Mouse (Mus musculus): ENCODE data around the gene Ntn5. TPM values are rescaled to one million over a fixed set of nuclear protein-coding genes. Genes with fewer than 3 reads are reported as not detected.

Ntn5 gene
- total RNA-seq, 1 experiment: 0.54 TPM

DNA sequence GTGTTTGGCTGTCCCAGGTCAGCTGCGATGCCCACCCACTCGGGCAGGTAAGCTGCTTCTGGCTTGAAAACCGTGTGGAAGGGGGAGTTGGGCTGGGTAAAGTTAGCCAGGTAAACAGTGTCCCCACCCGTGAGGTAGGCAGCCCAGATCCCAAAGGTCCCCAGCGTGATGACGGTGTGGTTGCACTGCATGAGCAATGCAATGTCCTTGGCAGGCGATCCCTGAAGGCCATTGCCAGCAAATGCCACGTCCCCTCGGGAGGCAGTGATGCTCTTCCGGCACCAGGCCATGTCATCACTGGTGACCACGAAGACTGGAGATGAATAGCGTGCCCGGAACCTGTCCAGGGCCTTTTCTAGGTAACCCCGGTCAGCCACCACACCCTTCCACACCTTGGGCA is 5.3 kb upstream of the Ntn5 start:
- Histone ChIP-seq H3K27ac (ENCODE audit: insufficient read depth, low read depth, low read length, poor library complexity, severe bottlenecking) (no peak overlapping the region), H3K9me3 (ENCODE audit: control insufficient read depth, insufficient read depth, low read depth, low read length) (no peaks in the 10 kb centered on the region), H3K4me1 (ENCODE audit: control insufficient read depth in 2 of 2, insufficient read depth in 2 of 2, low read length in 2 of 2, poor library complexity in 1 of 2) (peaks cover 0 to 9% of the 10 kb centered on the region in 2 experiments; a peak in 1 of 4 replicates), H3K4me3 (ENCODE audit: insufficient read depth in 1 of 2, low read depth in 1 of 2, low read length in 2 of 2, poor library complexity in 1 of 2, severe bottlenecking in 1 of 2) (no peak overlapping the region), H3K9ac (ENCODE audit: insufficient read depth, low read depth, low read length, poor library complexity, severe bottlenecking) (no peak overlapping the region), H3K36me3 (ENCODE audit: control insufficient read depth, insufficient read depth, low read length, poor library complexity, severe bottlenecking) (peaks cover 3% of the 10 kb centered on the region; the same call in 1 of the 2 replicates)
- in situ Hi-C loops (cut with MboI; ENCODE audit: low sequenced_read_pairs in 2 of 2, unreplicated experiment in 2 of 2): no loop called here
- no peak for TF ChIP-seq MAFK (IDR thresholded peaks at IDR 0.05; ENCODE audit: insufficient read depth, low read depth, low read length)
- TF ChIP-seq HCFC1 (IDR thresholded peaks at IDR 0.05; ENCODE audit: borderline replicate concordance, insufficient read depth, low read length): no peak
- TF ChIP-seq ZC3H11A (IDR thresholded peaks at IDR 0.05; ENCODE audit: borderline replicate concordance, low read depth, low read length): no peak
- no peak for TF ChIP-seq CHD2 (IDR thresholded peaks at IDR 0.05; ENCODE audit: low read depth, low read length)
- no peak for TF ChIP-seq ZNF384 (IDR thresholded peaks at IDR 0.05; ENCODE audit: low read depth, low read length)
- DNase-seq (ENCODE audit: low read depth, low spot score): no peak

DNA sequence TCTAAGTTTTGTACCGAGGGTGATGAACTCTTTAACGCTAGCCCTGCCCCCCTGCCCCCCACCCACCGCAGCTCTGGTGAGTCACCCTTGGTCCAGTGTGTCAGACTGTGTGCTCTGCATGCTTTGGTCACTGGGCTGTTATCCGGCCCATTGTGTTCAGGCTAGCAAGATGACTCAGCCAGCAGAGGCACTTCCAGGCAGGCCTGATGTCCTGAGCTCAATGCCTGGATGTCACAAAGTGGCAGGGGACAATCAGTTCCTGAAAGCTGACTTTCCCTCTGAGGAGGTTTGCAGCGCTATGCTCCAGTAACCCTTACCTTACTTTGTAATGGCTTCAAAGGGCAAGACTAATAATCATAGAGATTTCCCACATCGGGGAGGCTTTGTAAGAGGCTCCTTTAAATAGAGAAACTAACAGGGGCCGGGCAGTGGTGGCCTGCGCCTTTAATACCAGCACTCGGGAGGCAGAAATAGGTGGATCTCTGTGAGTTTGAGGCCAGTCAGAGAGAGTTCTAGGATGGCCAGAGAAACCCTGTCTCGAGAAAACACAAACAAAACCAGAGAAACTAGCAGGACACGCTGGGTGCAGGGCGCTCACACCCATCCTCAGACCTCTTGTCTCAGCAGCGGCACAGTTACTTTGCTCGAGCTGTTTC is 3.7 kb upstream of the Ntn5 start:
- H3K4me3 ChIP-seq (ENCODE audit: insufficient read depth in 1 of 2, low read depth in 1 of 2, low read length in 2 of 2, poor library complexity in 1 of 2, severe bottlenecking in 1 of 2): no peak overlapping the region
- peaks cover 3% of the 10 kb centered on the region; the same call in 1 of the 2 replicates for H3K36me3 ChIP-seq (ENCODE audit: control insufficient read depth, insufficient read depth, low read length, poor library complexity, severe bottlenecking)
- no peaks in the 10 kb centered on the region for H3K9me3 ChIP-seq (ENCODE audit: control insufficient read depth, insufficient read depth, low read depth, low read length)
- no peak overlapping the region for H3K9ac ChIP-seq (ENCODE audit: insufficient read depth, low read depth, low read length, poor library complexity, severe bottlenecking)
- TF ChIP-seq MAFK (IDR thresholded peaks at IDR 0.05; ENCODE audit: insufficient read depth, low read depth, low read length) (no peak), ZC3H11A (IDR thresholded peaks at IDR 0.05; ENCODE audit: borderline replicate concordance, low read depth, low read length) (no peak), ZNF384 (IDR thresholded peaks at IDR 0.05; ENCODE audit: low read depth, low read length) (no peak), CHD2 (IDR thresholded peaks at IDR 0.05; ENCODE audit: low read depth, low read length) (no peak), HCFC1 (IDR thresholded peaks at IDR 0.05; ENCODE audit: borderline replicate concordance, insufficient read depth, low read length) (no peak)
- no peak for DNase-seq (ENCODE audit: low read depth, low spot score)
- peaks cover 0 to 9% of the 10 kb centered on the region in 2 experiments; a peak in 1 of 4 replicates for H3K4me1 ChIP-seq (ENCODE audit: control insufficient read depth in 2 of 2, insufficient read depth in 2 of 2, low read length in 2 of 2, poor library complexity in 1 of 2)
- in situ Hi-C loops (cut with MboI; ENCODE audit: low sequenced_read_pairs in 2 of 2, unreplicated experiment in 2 of 2): no loop called here
- no peak overlapping the region for H3K27ac ChIP-seq (ENCODE audit: insufficient read depth, low read depth, low read length, poor library complexity, severe bottlenecking)

- H3K27ac ChIP-seq (ENCODE audit: insufficient read depth, low read depth, low read length, poor library complexity, severe bottlenecking): no peak overlapping the region
- DNase-seq (ENCODE audit: low read depth, low spot score): no peak
- H3K4me3 ChIP-seq (ENCODE audit: insufficient read depth in 1 of 2, low read depth in 1 of 2, low read length in 2 of 2, poor library complexity in 1 of 2, severe bottlenecking in 1 of 2): no peak overlapping the region
- H3K36me3 ChIP-seq (ENCODE audit: control insufficient read depth, insufficient read depth, low read length, poor library complexity, severe bottlenecking): peaks cover 3% of the 10 kb centered on the region; the same call in 1 of the 2 replicates
- H3K9me3 ChIP-seq (ENCODE audit: control insufficient read depth, insufficient read depth, low read depth, low read length): no peaks in the 10 kb centered on the region
- TF ChIP-seq MAFK (IDR thresholded peaks at IDR 0.05; ENCODE audit: insufficient read depth, low read depth, low read length) (no peak), ZC3H11A (IDR thresholded peaks at IDR 0.05; ENCODE audit: borderline replicate concordance, low read depth, low read length) (no peak), HCFC1 (IDR thresholded peaks at IDR 0.05; ENCODE audit: borderline replicate concordance, insufficient read depth, low read length) (no peak), CHD2 (IDR thresholded peaks at IDR 0.05; ENCODE audit: low read depth, low read length) (no peak), ZNF384 (IDR thresholded peaks at IDR 0.05; ENCODE audit: low read depth, low read length) (no peak)
- in situ Hi-C loops (cut with MboI; ENCODE audit: low sequenced_read_pairs in 2 of 2, unreplicated experiment in 2 of 2): no loop called here
- H3K9ac ChIP-seq (ENCODE audit: insufficient read depth, low read depth, low read length, poor library complexity, severe bottlenecking): no peak overlapping the region
- H3K4me1 ChIP-seq (ENCODE audit: control insufficient read depth in 2 of 2, insufficient read depth in 2 of 2, low read length in 2 of 2, poor library complexity in 1 of 2): peaks cover 0 to 9% of the 10 kb centered on the region in 2 experiments; a peak in 1 of 4 replicates
Observed at GRCm38 (mm10) chr7:45681046-45681736, 2.6 kb upstream of the Ntn5 start.

GRCm38 (mm10) chr7:45682144-45683126 is 1.4 kb upstream of the Ntn5 start:
- DNase-seq (ENCODE audit: low read depth, low spot score): peak; percentile 92

More at GRCm38 (mm10) chr7:45682144-45683126, 1.4 kb upstream of the Ntn5 start:
- in situ Hi-C loops (cut with MboI; ENCODE audit: low sequenced_read_pairs in 2 of 2, unreplicated experiment in 2 of 2): no loop called here
- Histone ChIP-seq H3K36me3 (ENCODE audit: control insufficient read depth, insufficient read depth, low read length, poor library complexity, severe bottlenecking) (no peaks in the 10 kb centered on the region; the same call in 1 of the 2 replicates), H3K4me3 (ENCODE audit: insufficient read depth in 1 of 2, low read depth in 1 of 2, low read length in 2 of 2, poor library complexity in 1 of 2, severe bottlenecking in 1 of 2) (peak overlapping the region; percentile 11 to 15; a peak in 1 of 4 replicates), H3K27ac (ENCODE audit: insufficient read depth, low read depth, low read length, poor library complexity, severe bottlenecking) (peak overlapping the region; percentile 62), H3K9ac (ENCODE audit: insufficient read depth, low read depth, low read length, poor library complexity, severe bottlenecking) (peak overlapping the region; percentile 76), H3K4me1 (ENCODE audit: control insufficient read depth in 2 of 2, insufficient read depth in 2 of 2, low read length in 2 of 2, poor library complexity in 1 of 2) (peaks cover 0 to 11% of the 10 kb centered on the region in 2 experiments; a peak in 1 of 4 replicates), H3K9me3 (ENCODE audit: control insufficient read depth, insufficient read depth, low read depth, low read length) (no peaks in the 10 kb centered on the region)
- no peak for TF ChIP-seq ZNF384 (IDR thresholded peaks at IDR 0.05; ENCODE audit: low read depth, low read length)
- TF ChIP-seq HCFC1 (IDR thresholded peaks at IDR 0.05; ENCODE audit: borderline replicate concordance, insufficient read depth, low read length): peak; percentile 43; the same call in 1 of the 2 replicates
- TF ChIP-seq CHD2 (IDR thresholded peaks at IDR 0.05; ENCODE audit: low read depth, low read length): no peak
- peak; percentile 73; the same call in 1 of the 2 replicates for TF ChIP-seq ZC3H11A (IDR thresholded peaks at IDR 0.05; ENCODE audit: borderline replicate concordance, low read depth, low read length)
- TF ChIP-seq MAFK (IDR thresholded peaks at IDR 0.05; ENCODE audit: insufficient read depth, low read depth, low read length): no peak
